Mouse (Mus musculus) megakaryocyte, embryonic 14.5 days (primary cell): ENCODE measurements at regions not wholly inside any gene's neighbourhood (a gene's known extent, or its start where the extent isn't known, plus 50 kb on each side); places are given as distances from the start of the nearest gene placed in this dataset.

ENCODE experiments used
- FLI1 ChIP-seq: IDR thresholded peaks from 2 replicates; pipeline ENCODE4 v1.6.1; 2012; ENCODE audit warnings: low read length, inconsistent platforms, mixed read lengths
- GATA1 ChIP-seq: IDR thresholded peaks from 3 replicates; pipeline ENCODE4 v1.6.1; 2012; ENCODE audit warnings: mixed read lengths, low read length, inconsistent platforms, borderline replicate concordance

GRCm38 (mm10) chr7:83078695-83079094 is 211.6 kb downstream of the Mex3b start:
- no peak for TF ChIP-seq GATA1
- TF ChIP-seq FLI1 = no peak
